28 mouse cellular contexts compared by ENCODE assay signal in genomic region chr4:103713921-103714320, GRCm38 (mm10).
DNase-seq lines count a peak whose midpoint lies in the region; ATAC-seq lines count a peak whose summit lies in the region.
"Had no signal": no experiment of that assay in that cellular context is flagged by ENCODE, and none has a peak within 500 bp of the region (broad histone marks: within the 10 kb centered on the region; RNA-seq: fewer than 3 reads in every experiment).

No protein-coding gene starts in this region.

- no peaks in the 10 kb centered on the region for H3K27me3 ChIP-seq in heart, embryonic 10.5 days (ENCODE audit: insufficient read depth, poor library complexity, severe bottlenecking)
- H3K27me3 ChIP-seq: CH12.LX; embryonic facial prominence, embryonic 13.5 days; embryonic facial prominence, embryonic 15.5 days; Patski had no signal

- no peak overlapping the region for H3K27ac ChIP-seq in heart, embryonic 10.5 days
- H3K27ac ChIP-seq: embryonic facial prominence, embryonic 13.5 days; embryonic facial prominence, embryonic 15.5 days; forebrain, embryonic 10.5 days; forebrain, embryonic 12.5 days had no signal

- H3K4me3 ChIP-seq in heart, embryonic 10.5 days = no peak overlapping the region
- H3K4me3 ChIP-seq: embryonic facial prominence, embryonic 13.5 days; embryonic facial prominence, embryonic 15.5 days; erythroblast, embryonic 14.5 days; forebrain, embryonic 10.5 days; forebrain, embryonic 12.5 days had no signal

- ATAC-seq in megakaryocyte, adult 5-6 weeks (ENCODE audit: poor library complexity, severe bottlenecking) = peak; percentile 53; the same call in 1 of the 2 replicates
- ATAC-seq: activated CD4-positive, CD25-positive, alpha-beta regulatory T cell, adult 4 months; CD4-positive, CD25-positive, alpha-beta regulatory T cell, adult 4 months; forebrain, embryonic 14.5 days; Patski had no signal

- no peaks in the 10 kb centered on the region for H3K36me3 ChIP-seq in heart, embryonic 10.5 days
- H3K36me3 ChIP-seq: embryonic facial prominence, embryonic 13.5 days; embryonic facial prominence, embryonic 15.5 days; forebrain, embryonic 10.5 days; forebrain, embryonic 12.5 days; G1E had no signal

- WGBS in heart, embryonic 10.5 days = 82% methylated on average over 4 of the region's 4 CpGs

- no peaks in the 10 kb centered on the region for H3K4me1 ChIP-seq in heart, embryonic 10.5 days
- H3K4me1 ChIP-seq: embryonic facial prominence, embryonic 13.5 days; embryonic facial prominence, embryonic 15.5 days had no signal

- peak; percentile 22 for DNase-seq in heart, adult 11 months
- no peak for DNase-seq in heart, embryonic 10.5 days (ENCODE audit: low spot score)
- peak; percentile 5 for DNase-seq in testis, postnatal 14 days (ENCODE audit: low spot score)
- no peak for DNase-seq in testis, postnatal 10 days (ENCODE audit: low spot score)
- no peak for DNase-seq in layer of hippocampus, postnatal 25 days (ENCODE audit: extremely low spot score in 1 of 2, low spot score in 1 of 2)
- DNase-seq in thymus, postnatal 4 days = no peak
- DNase-seq: adrenal gland, adult 8-10 months; adrenal gland, postnatal 14 days; adrenal gland, postnatal 36 days; B cell, adult 2 months; cerebellum, adult 11-12 months; cerebellum, adult 2 months; cerebellum, adult 9-10 months; cerebellum, postnatal 10 days; cerebellum, postnatal 25 days; embryo, embryonic 11 days had no signal

- H3K9me3 ChIP-seq in heart, embryonic 10.5 days = no peaks in the 10 kb centered on the region
- H3K9me3 ChIP-seq: embryonic facial prominence, embryonic 13.5 days; embryonic facial prominence, embryonic 15.5 days; forebrain, embryonic 10.5 days; forebrain, embryonic 12.5 days had no signal

Comparison
In these comparisons a context has a peak if more than half of its experiments do, and no peak if none do; other contexts are left out.
1. DNase-seq: peak in heart, adult 11 months (single experiment) and testis, postnatal 14 days (single experiment); none in heart, embryonic 10.5 days (single experiment), testis, postnatal 10 days (single experiment), layer of hippocampus, postnatal 25 days (0 of 2) and thymus, postnatal 4 days (single experiment).